Comparison of ENCODE assay signal across 9 mouse cellular contexts in the genomic region with DNA sequence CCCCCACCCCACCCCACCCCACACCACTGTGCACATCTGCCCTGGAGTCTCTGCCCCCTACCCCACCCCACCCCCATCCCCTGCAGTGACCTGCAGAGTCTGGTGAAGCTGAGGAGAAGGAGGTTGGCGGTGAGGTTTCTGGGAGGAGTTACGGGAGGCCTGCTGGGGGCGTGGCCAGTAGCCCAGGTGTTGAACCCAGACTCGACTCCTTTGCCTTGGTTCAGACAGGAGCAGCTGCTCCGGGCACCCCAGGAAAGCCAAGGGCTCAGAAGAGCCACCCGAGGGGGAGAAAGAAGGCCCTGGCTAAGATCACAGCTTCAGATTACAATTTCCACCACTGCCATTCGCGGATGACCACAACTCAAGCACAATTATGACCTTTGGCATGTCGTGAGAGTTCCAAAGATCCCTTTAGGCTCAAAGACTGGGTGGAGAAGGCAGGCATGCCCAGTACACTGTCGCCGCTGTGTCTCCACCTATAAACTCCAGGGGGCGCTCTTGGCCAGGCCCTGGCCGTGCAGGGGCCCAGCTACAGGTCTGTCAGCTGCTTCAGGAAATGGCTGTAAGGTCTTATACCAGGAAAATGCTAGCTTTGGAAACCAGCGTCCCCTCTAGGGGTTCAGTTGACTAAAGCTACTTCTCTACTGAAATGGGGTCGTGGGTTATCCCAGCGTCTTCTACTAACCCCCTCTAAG. TPM values are rescaled to one million over a fixed set of nuclear protein-coding genes. Genes with fewer than 3 reads are reported as not detected.
DNase-seq lines count a peak whose midpoint lies in the region; TF ChIP-seq lines count a peak whose summit lies in the region.
"Had no signal": no experiment of that assay in that cellular context is flagged by ENCODE, and none has a peak within 500 bp of the region (broad histone marks: within the 10 kb centered on the region; RNA-seq: fewer than 3 reads in every experiment).

No protein-coding gene starts in this region.

- H3K9me3 ChIP-seq in ES-E14 (ENCODE audit: control insufficient read depth, insufficient read depth, low read depth, low read length), result no peaks in the 10 kb centered on the region
- H3K9me3 ChIP-seq in embryonic facial prominence, embryonic 10.5 days, result no peaks in the 10 kb centered on the region

- in situ Hi-C loops in ES-E14 (cut with MboI; ENCODE audit: low sequenced_read_pairs in 2 of 2, unreplicated experiment in 2 of 2), result no loop called here

- H3K36me3 ChIP-seq in ES-E14 (ENCODE audit: control insufficient read depth, insufficient read depth, low read length, poor library complexity, severe bottlenecking), result no peaks in the 10 kb centered on the region
- H3K36me3 ChIP-seq in embryonic facial prominence, embryonic 10.5 days (replicated peaks), result no peaks in the 10 kb centered on the region

- peaks cover 2 to 31% of the 10 kb centered on the region in 2 experiments; a peak in 1 of 4 replicates for H3K4me1 ChIP-seq in ES-E14 (ENCODE audit: control insufficient read depth in 2 of 2, insufficient read depth in 2 of 2, low read length in 2 of 2, poor library complexity in 1 of 2)
- peaks cover 74% of the 10 kb centered on the region for H3K4me1 ChIP-seq in embryonic facial prominence, embryonic 10.5 days

- intact Hi-C loops in heart, postnatal 14 days (cut with DNase I), result no loop called here

- H3K27me3 ChIP-seq in embryonic facial prominence, embryonic 10.5 days (replicated peaks; ENCODE audit: low read depth, poor library complexity, severe bottlenecking), result peaks cover 62% of the 10 kb centered on the region

- WGBS in embryonic facial prominence, embryonic 10.5 days, result 3% methylated on average over 16 of the region's 16 CpGs

- H3K9ac ChIP-seq in ES-E14 (ENCODE audit: insufficient read depth, low read depth, low read length, poor library complexity, severe bottlenecking), result peak overlapping the region; percentile 34; the same call in 1 of the 2 replicates

- H3K27ac ChIP-seq in ES-E14 (ENCODE audit: insufficient read depth, low read depth, low read length, poor library complexity, severe bottlenecking), result no peak overlapping the region
- no peak overlapping the region for H3K27ac ChIP-seq in embryonic facial prominence, embryonic 10.5 days (replicated peaks)

- H3K4me3 ChIP-seq in ES-E14 (ENCODE audit: insufficient read depth in 1 of 2, low read depth in 1 of 2, low read length in 2 of 2, poor library complexity in 1 of 2, severe bottlenecking in 1 of 2), result peak overlapping the region; percentile 65 to 89
- H3K4me3 ChIP-seq in embryonic facial prominence, embryonic 10.5 days, result peak overlapping the region; percentile 44
- H3K4me3 ChIP-seq: erythroblast, embryonic 14.5 days had no signal

- DNase-seq in ES-E14 (ENCODE audit: low read depth, low spot score), result peak; percentile 80
- DNase-seq in adrenal gland, postnatal 14 days, result peak; percentile 85
- peak; percentile 82 for DNase-seq in embryonic facial prominence, embryonic 10.5 days (ENCODE audit: low spot score)
- peak; percentile 49 to 74 for DNase-seq in heart, postnatal 14 days
- peak; percentile 69 for DNase-seq in kidney, postnatal 14 days
- DNase-seq in lung, postnatal 14 days, result peak; percentile 65
- peak; percentile 57 for DNase-seq in right cerebral cortex, postnatal 14 days
- DNase-seq in spleen, postnatal 14 days (ENCODE audit: low spot score in 2 of 2), result no peak

TF ChIP-seq in ES-E14, 5 proteins besides CTCF, POLR2A, EP300 and RAD21:
- no peak for TF ChIP-seq HCFC1 (IDR thresholded peaks at IDR 0.05; ENCODE audit: borderline replicate concordance, insufficient read depth, low read length)
- no peak for TF ChIP-seq MAFK (IDR thresholded peaks at IDR 0.05; ENCODE audit: insufficient read depth, low read depth, low read length)
- peak; percentile 52; the same call in 1 of the 2 replicates for TF ChIP-seq ZC3H11A (IDR thresholded peaks at IDR 0.05; ENCODE audit: borderline replicate concordance, low read depth, low read length)

RNA-seq across cellular contexts. Expression of a gene that starts 47.4 kb away (rescaled TPM):
- total RNA-seq in ES-E14 (2012; rRNA removed), result 2.0 and 2.3 TPM in 2 replicates
- total RNA-seq in adrenal gland, postnatal 14 days (2021), result 0.07 and 0.23 TPM in 2 replicates
- polyA plus RNA-seq in embryonic facial prominence, embryonic 10.5 days (2016; fragmentation: Nextera tagmentation; extraction: Ambion mirVana), result 0.19 TPM in 2 replicates
- total RNA-seq in heart, postnatal 14 days (2021), result 100 to 1,000 TPM; 239 to 240 TPM
- polyA plus RNA-seq: erythroblast, embryonic 14.5 days had no signal

Comparison
In these comparisons a context has a peak if more than half of its experiments do, and no peak if none do; other contexts are left out.
1. DNase-seq: peak in ES-E14 (single experiment), adrenal gland, postnatal 14 days (single experiment), embryonic facial prominence, embryonic 10.5 days (single experiment), heart, postnatal 14 days (2 of 2), kidney, postnatal 14 days (single experiment), lung, postnatal 14 days (single experiment) and right cerebral cortex, postnatal 14 days (single experiment); none in spleen, postnatal 14 days (0 of 2).
2. RNA of a gene that starts 47.4 kb away (total RNA-seq): 239 to 240 TPM in heart, postnatal 14 days; 2.0 to 2.3 TPM in ES-E14 and 0.07 to 0.23 TPM in adrenal gland, postnatal 14 days; every median in the first group is over 10 times any median in the second.